ENCODE assay signal across 20 mouse cellular contexts in genomic region chr14:49461761-49462160, GRCm38 (mm10).
DNase-seq lines count a peak whose midpoint lies in the region; TF ChIP-seq lines count a peak whose summit lies in the region.
"Had no signal": no experiment of that assay in that cellular context is flagged by ENCODE, and none has a peak within 500 bp of the region (broad histone marks: within the 10 kb centered on the region; RNA-seq: fewer than 3 reads in every experiment).

No protein-coding gene starts in this region.

- DNase-seq in heart, adult 2 months: no peak
- no peak for DNase-seq in heart, embryonic 10.5 days (ENCODE audit: low spot score)
- DNase-seq in heart, postnatal 10 days: peak; percentile 4 to 6
- DNase-seq in heart, postnatal 4 days: no peak
- no peak for DNase-seq in cerebellum, adult 18-20 months
- DNase-seq: adrenal gland, adult 2 months; adrenal gland, postnatal 10 days; adrenal gland, postnatal 25 days; cerebellum, adult 11-12 months; cerebellum, adult 8-10 months; cerebellum, adult 9-11 months; cerebellum, postnatal 14 days; cerebellum, postnatal 36 days; embryo, embryonic 11 days had no signal

- no peak overlapping the region for H3K4me3 ChIP-seq in heart, adult 2 months
- no peak overlapping the region for H3K4me3 ChIP-seq in heart, embryonic 10.5 days
- H3K4me3 ChIP-seq in brown adipose tissue, adult 24 weeks (ENCODE audit: insufficient read depth, low read depth, low read length): no peak overlapping the region
- H3K4me3 ChIP-seq: embryonic facial prominence, embryonic 13.5 days; embryonic facial prominence, embryonic 15.5 days; erythroblast, embryonic 14.5 days; forebrain, embryonic 10.5 days; forebrain, embryonic 12.5 days had no signal

- H3K9me3 ChIP-seq in heart, embryonic 10.5 days: no peaks in the 10 kb centered on the region
- H3K9me3 ChIP-seq: embryonic facial prominence, embryonic 13.5 days; embryonic facial prominence, embryonic 15.5 days; forebrain, embryonic 10.5 days; forebrain, embryonic 12.5 days had no signal

- no peaks in the 10 kb centered on the region for H3K36me3 ChIP-seq in heart, adult 2 months (ENCODE audit: control insufficient read depth, insufficient read depth, low read length)
- H3K36me3 ChIP-seq in heart, embryonic 10.5 days: no peaks in the 10 kb centered on the region
- H3K36me3 ChIP-seq: embryonic facial prominence, embryonic 13.5 days; embryonic facial prominence, embryonic 15.5 days; forebrain, embryonic 10.5 days; forebrain, embryonic 12.5 days had no signal

- peaks cover 3% of the 10 kb centered on the region; the same call in 1 of the 2 replicates for H3K4me1 ChIP-seq in heart, adult 2 months (ENCODE audit: control insufficient read depth, insufficient read depth, low read length)
- H3K4me1 ChIP-seq in heart, embryonic 10.5 days: no peaks in the 10 kb centered on the region
- peaks cover 5% of the 10 kb centered on the region; the same call in 1 of the 2 replicates for H3K4me1 ChIP-seq in brown adipose tissue, adult 24 weeks (ENCODE audit: control insufficient read depth, insufficient read depth, insufficient read length, low read length)
- H3K4me1 ChIP-seq: embryonic facial prominence, embryonic 13.5 days; embryonic facial prominence, embryonic 15.5 days; forebrain, embryonic 12.5 days had no signal

- no peak for TF ChIP-seq EP300 in heart, adult 2 months (IDR thresholded peaks at IDR 0.05; ENCODE audit: insufficient read depth, low read depth, low read length)

- H3K27me3 ChIP-seq in heart, adult 2 months (ENCODE audit: control insufficient read depth, insufficient read depth, low read length): no peaks in the 10 kb centered on the region
- no peaks in the 10 kb centered on the region for H3K27me3 ChIP-seq in heart, embryonic 10.5 days (ENCODE audit: insufficient read depth, poor library complexity, severe bottlenecking)
- H3K27me3 ChIP-seq: embryonic facial prominence, embryonic 13.5 days; embryonic facial prominence, embryonic 15.5 days; forebrain, embryonic 12.5 days had no signal

- TF ChIP-seq POLR2A in heart, adult 2 months (IDR thresholded peaks at IDR 0.05; ENCODE audit: insufficient read depth, low read depth, low read length): no peak

- intact Hi-C loops in heart, adult 2 months (cut with DNase I): no loop called here
- intact Hi-C loops in heart, postnatal 10 days (cut with DNase I): no loop called here

- TF ChIP-seq CTCF in heart, adult 2 months (IDR thresholded peaks at IDR 0.05): no peak

- no peaks in the 10 kb centered on the region for H3K79me2 ChIP-seq in heart, adult 2 months (replicated peaks; ENCODE audit: control insufficient read depth, insufficient read depth, low read length)

- WGBS in heart, adult 2 months: 38% methylated on average over 2 of the region's 2 CpGs
- 65% methylated on average over 2 of the region's 2 CpGs for WGBS in heart, embryonic 10.5 days

- no peak overlapping the region for H3K9ac ChIP-seq in heart, adult 2 months (ENCODE audit: low read depth, low read length)
- H3K9ac ChIP-seq: embryonic facial prominence, embryonic 13.5 days; embryonic facial prominence, embryonic 15.5 days; forebrain, embryonic 12.5 days had no signal

- H3K27ac ChIP-seq in heart, adult 2 months: peak overlapping the region; percentile 15
- H3K27ac ChIP-seq in heart, embryonic 10.5 days: no peak overlapping the region
- peak overlapping the region; percentile 63; the same call in 1 of the 2 replicates for H3K27ac ChIP-seq in brown adipose tissue, adult 24 weeks (replicated peaks; ENCODE audit: low read depth, low read length)
- H3K27ac ChIP-seq: embryonic facial prominence, embryonic 13.5 days; embryonic facial prominence, embryonic 15.5 days; forebrain, embryonic 10.5 days; forebrain, embryonic 12.5 days had no signal

Comparison
In these comparisons a context has a peak if more than half of its experiments do, and no peak if none do; other contexts are left out.
1. DNase-seq: peak in heart, postnatal 10 days (2 of 2); none in heart, adult 2 months (0 of 2), heart, embryonic 10.5 days (single experiment), heart, postnatal 4 days (single experiment) and cerebellum, adult 18-20 months (0 of 2).